Mouse (Mus musculus): ENCODE measurements around the gene Fstl1.

GRCm38 (mm10) chr16:37742266-37742665, 34.4 kb upstream of the Fstl1 start:
- TF ChIP-seq POLR2A (IDR thresholded peaks at IDR 0.05; ENCODE audit: borderline replicate concordance, low read depth, low read length) (no peak), CTCF (IDR thresholded peaks at IDR 0.05; ENCODE audit: low read depth, low read length) (no peak)

All from bone marrow macrophage, adult 2 months (primary cell).